Mouse (Mus musculus): ENCODE data around the gene Sct. TPM values are rescaled to one million over a fixed set of nuclear protein-coding genes. Genes with fewer than 3 reads are reported as not detected.

Sct gene
- total RNA-seq, 1 experiment: 31.9 TPM

GRCm38 (mm10) chr7:141288042-141288441 lies 9.1 kb upstream of the Sct start:
- Histone ChIP-seq H3K36me3 (ENCODE audit: control insufficient read depth, insufficient read depth, low read length, poor library complexity, severe bottlenecking) (no peaks in the 10 kb centered on the region), H3K9me3 (ENCODE audit: control insufficient read depth, insufficient read depth, low read depth, low read length) (no peaks in the 10 kb centered on the region), H3K4me3 (ENCODE audit: insufficient read depth in 1 of 2, low read depth in 1 of 2, low read length in 2 of 2, poor library complexity in 1 of 2, severe bottlenecking in 1 of 2) (no peak overlapping the region), H3K9ac (ENCODE audit: insufficient read depth, low read depth, low read length, poor library complexity, severe bottlenecking) (no peak overlapping the region), H3K27ac (ENCODE audit: insufficient read depth, low read depth, low read length, poor library complexity, severe bottlenecking) (no peak overlapping the region), H3K4me1 (ENCODE audit: control insufficient read depth in 2 of 2, insufficient read depth in 2 of 2, low read length in 2 of 2, poor library complexity in 1 of 2) (peaks cover 2 to 3% of the 10 kb centered on the region in 2 experiments; a peak in 3 of 4 replicates)
- TF ChIP-seq CHD2 (IDR thresholded peaks at IDR 0.05; ENCODE audit: low read depth, low read length): no peak
- no peak for TF ChIP-seq ZNF384 (IDR thresholded peaks at IDR 0.05; ENCODE audit: low read depth, low read length)
- in situ Hi-C loops (cut with MboI; ENCODE audit: low sequenced_read_pairs in 2 of 2, unreplicated experiment in 2 of 2): no loop called here
- DNase-seq (ENCODE audit: low read depth, low spot score): no peak

GRCm38 (mm10) chr7:141282756-141283155 lies 3.8 kb upstream of the Sct start:
- DNase-seq (ENCODE audit: low read depth, low spot score): no peak
- H3K9ac ChIP-seq (ENCODE audit: insufficient read depth, low read depth, low read length, poor library complexity, severe bottlenecking): no peak overlapping the region
- TF ChIP-seq CHD2 (IDR thresholded peaks at IDR 0.05; ENCODE audit: low read depth, low read length): no peak
- TF ChIP-seq MAFK (IDR thresholded peaks at IDR 0.05; ENCODE audit: insufficient read depth, low read depth, low read length): no peak
- TF ChIP-seq ZNF384 (IDR thresholded peaks at IDR 0.05; ENCODE audit: low read depth, low read length): no peak
- no peak for TF ChIP-seq HCFC1 (IDR thresholded peaks at IDR 0.05; ENCODE audit: borderline replicate concordance, insufficient read depth, low read length)
- TF ChIP-seq ZC3H11A (IDR thresholded peaks at IDR 0.05; ENCODE audit: borderline replicate concordance, low read depth, low read length): no peak
- in situ Hi-C loops (cut with MboI; ENCODE audit: low sequenced_read_pairs in 2 of 2, unreplicated experiment in 2 of 2): no loop called here
- no peak overlapping the region for H3K27ac ChIP-seq (ENCODE audit: insufficient read depth, low read depth, low read length, poor library complexity, severe bottlenecking)
- H3K36me3 ChIP-seq (ENCODE audit: control insufficient read depth, insufficient read depth, low read length, poor library complexity, severe bottlenecking): no peaks in the 10 kb centered on the region
- H3K4me3 ChIP-seq (ENCODE audit: insufficient read depth in 1 of 2, low read depth in 1 of 2, low read length in 2 of 2, poor library complexity in 1 of 2, severe bottlenecking in 1 of 2): no peak overlapping the region
- H3K9me3 ChIP-seq (ENCODE audit: control insufficient read depth, insufficient read depth, low read depth, low read length): no peaks in the 10 kb centered on the region
- peaks cover 6 to 12% of the 10 kb centered on the region in 2 experiments for H3K4me1 ChIP-seq (ENCODE audit: control insufficient read depth in 2 of 2, insufficient read depth in 2 of 2, low read length in 2 of 2, poor library complexity in 1 of 2)

GRCm38 (mm10) chr7:141281442-141281841 lies 2.5 kb upstream of the Sct start:
- no peak for TF ChIP-seq CHD2 (IDR thresholded peaks at IDR 0.05; ENCODE audit: low read depth, low read length)
- no peak for TF ChIP-seq ZC3H11A (IDR thresholded peaks at IDR 0.05; ENCODE audit: borderline replicate concordance, low read depth, low read length)
- TF ChIP-seq MAFK (IDR thresholded peaks at IDR 0.05; ENCODE audit: insufficient read depth, low read depth, low read length): no peak
- no peak for TF ChIP-seq HCFC1 (IDR thresholded peaks at IDR 0.05; ENCODE audit: borderline replicate concordance, insufficient read depth, low read length)
- TF ChIP-seq ZNF384 (IDR thresholded peaks at IDR 0.05; ENCODE audit: low read depth, low read length): no peak

GRCm38 (mm10) chr7:141277701-141278678 lies 943 bp downstream of the Sct start:
- no peak overlapping the region for H3K27ac ChIP-seq (ENCODE audit: insufficient read depth, low read depth, low read length, poor library complexity, severe bottlenecking)
- no peak overlapping the region for H3K9ac ChIP-seq (ENCODE audit: insufficient read depth, low read depth, low read length, poor library complexity, severe bottlenecking)
- no peaks in the 10 kb centered on the region for H3K9me3 ChIP-seq (ENCODE audit: control insufficient read depth, insufficient read depth, low read depth, low read length)
- in situ Hi-C loops (cut with MboI; ENCODE audit: low sequenced_read_pairs in 2 of 2, unreplicated experiment in 2 of 2): no loop called here
- TF ChIP-seq CHD2 (IDR thresholded peaks at IDR 0.05; ENCODE audit: low read depth, low read length) (no peak), MAFK (IDR thresholded peaks at IDR 0.05; ENCODE audit: insufficient read depth, low read depth, low read length) (no peak), ZC3H11A (IDR thresholded peaks at IDR 0.05; ENCODE audit: borderline replicate concordance, low read depth, low read length) (no peak), ZNF384 (IDR thresholded peaks at IDR 0.05; ENCODE audit: low read depth, low read length) (no peak), HCFC1 (IDR thresholded peaks at IDR 0.05; ENCODE audit: borderline replicate concordance, insufficient read depth, low read length) (no peak)
- peaks cover 8 to 21% of the 10 kb centered on the region in 2 experiments for H3K4me1 ChIP-seq (ENCODE audit: control insufficient read depth in 2 of 2, insufficient read depth in 2 of 2, low read length in 2 of 2, poor library complexity in 1 of 2)
- no peak for DNase-seq (ENCODE audit: low read depth, low spot score)
- peak overlapping the region in 1 of 2 experiments; percentile 80; a peak in 1 of 4 replicates for H3K4me3 ChIP-seq (ENCODE audit: insufficient read depth in 1 of 2, low read depth in 1 of 2, low read length in 2 of 2, poor library complexity in 1 of 2, severe bottlenecking in 1 of 2)
- no peaks in the 10 kb centered on the region for H3K36me3 ChIP-seq (ENCODE audit: control insufficient read depth, insufficient read depth, low read length, poor library complexity, severe bottlenecking)

More at GRCm38 (mm10) chr7:141281442-141281841, 2.5 kb upstream of the Sct start:
- no peaks in the 10 kb centered on the region for H3K36me3 ChIP-seq (ENCODE audit: control insufficient read depth, insufficient read depth, low read length, poor library complexity, severe bottlenecking)
- H3K4me3 ChIP-seq (ENCODE audit: insufficient read depth in 1 of 2, low read depth in 1 of 2, low read length in 2 of 2, poor library complexity in 1 of 2, severe bottlenecking in 1 of 2): no peak overlapping the region
- H3K27ac ChIP-seq (ENCODE audit: insufficient read depth, low read depth, low read length, poor library complexity, severe bottlenecking): no peak overlapping the region
- no peak for DNase-seq (ENCODE audit: low read depth, low spot score)
- H3K4me1 ChIP-seq (ENCODE audit: control insufficient read depth in 2 of 2, insufficient read depth in 2 of 2, low read length in 2 of 2, poor library complexity in 1 of 2): peaks cover 6 to 21% of the 10 kb centered on the region in 2 experiments
- in situ Hi-C loops (cut with MboI; ENCODE audit: low sequenced_read_pairs in 2 of 2, unreplicated experiment in 2 of 2): no loop called here
- H3K9ac ChIP-seq (ENCODE audit: insufficient read depth, low read depth, low read length, poor library complexity, severe bottlenecking): no peak overlapping the region
- no peaks in the 10 kb centered on the region for H3K9me3 ChIP-seq (ENCODE audit: control insufficient read depth, insufficient read depth, low read depth, low read length)
